Mouse (Mus musculus): ENCODE results near the gene Ankk1. TPM values are rescaled to one million over a fixed set of nuclear protein-coding genes. Genes with fewer than 3 reads are reported as not detected.

The Ankk1 gene
- polyA plus RNA-seq (2014; fragmentation: Illumina TruSeq; extraction: RNeasy Lipid Tissue Mini Kit (QIAGEN cat#74804)) = not detected

DNA sequence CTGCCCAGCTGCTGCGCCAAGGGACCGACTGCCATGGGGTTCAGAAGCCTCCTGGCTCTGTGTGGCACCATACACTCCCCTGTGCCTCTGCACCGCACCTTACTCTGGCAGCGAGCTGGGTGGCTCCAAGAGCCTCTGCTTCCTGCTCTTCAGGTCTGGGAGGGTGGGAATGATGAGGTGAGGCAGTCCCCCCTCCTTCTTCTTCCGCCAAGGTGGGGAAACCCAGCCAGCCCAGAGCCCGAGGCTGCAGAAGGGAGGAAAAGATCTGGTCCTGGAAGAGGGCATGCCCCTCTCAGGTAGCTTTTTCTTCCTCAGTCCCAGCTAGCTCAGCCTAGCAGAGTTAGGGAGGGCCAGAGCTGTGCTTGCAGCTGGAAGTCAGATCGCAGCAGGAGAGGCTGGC lies at the start of gene Ankk1:
Gene Ankk1, minus strand, starts transcription at position 101 of the 400 bp plus-strand sequence.

Other genes with a start within 250 kb of the Ankk1 start
- gene Gm4894, start 176.5 kb downstream of the Ankk1 start, polyA plus RNA-seq (2014; fragmentation: Illumina TruSeq; extraction: RNeasy Lipid Tissue Mini Kit (QIAGEN cat#74804)) = not detected
- gene Drd2, start 86.4 kb downstream of the Ankk1 start, polyA plus RNA-seq (2014; fragmentation: Illumina TruSeq; extraction: RNeasy Lipid Tissue Mini Kit (QIAGEN cat#74804)) = not detected
- 8.6 TPM for gene Ttc12, start 59.2 kb upstream of the Ankk1 start, polyA plus RNA-seq (2014; fragmentation: Illumina TruSeq; extraction: RNeasy Lipid Tissue Mini Kit (QIAGEN cat#74804))